Mouse (Mus musculus): ENCODE measurements at regions not wholly inside any gene's neighbourhood (a gene's known extent, or its start where the extent isn't known, plus 50 kb on each side); places are given as distances from the start of the nearest gene placed in this dataset.

DNA sequence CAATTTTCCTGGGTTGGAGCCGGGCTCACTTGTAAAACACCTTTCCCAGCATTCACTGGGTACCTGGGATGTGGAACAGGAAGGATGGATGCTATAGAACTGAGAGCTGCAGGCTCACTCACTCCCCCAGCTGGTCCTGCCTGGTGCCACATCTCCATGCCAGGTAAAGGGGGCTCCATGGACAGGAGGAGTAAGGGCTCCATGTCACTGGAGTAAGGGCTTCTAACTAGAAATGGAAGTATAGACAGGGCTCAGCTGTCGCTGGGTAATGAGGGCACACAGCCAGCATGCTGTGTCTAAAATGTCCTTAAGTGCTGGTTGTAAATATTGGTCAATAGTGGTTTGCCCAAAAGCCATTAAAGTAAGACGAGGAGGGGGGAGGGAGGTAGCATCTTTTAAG, 99.4 kb upstream of the Gpr12 start:
- no peak for DNase-seq (ENCODE audit: low spot score in 2 of 2)

DNA sequence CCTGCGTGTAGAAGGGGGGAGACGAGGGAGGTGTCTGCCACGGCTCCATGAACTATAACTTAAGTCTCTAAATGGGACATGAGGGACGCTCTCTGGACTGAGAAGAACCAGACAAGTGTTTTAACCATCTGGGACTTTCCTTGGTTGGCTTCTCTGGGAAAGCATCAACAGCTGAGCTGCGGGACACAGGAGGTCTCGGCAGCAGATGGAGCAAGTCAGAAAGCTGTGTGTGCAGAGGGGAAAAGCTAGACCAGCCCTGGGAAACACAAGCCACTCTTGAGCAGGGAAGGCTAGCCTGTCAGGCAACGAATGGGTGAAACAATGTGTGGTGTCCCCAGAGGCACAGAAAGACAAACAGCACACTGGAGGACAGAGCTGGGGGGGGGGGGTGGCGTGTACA, 98.5 kb upstream of the Gpr12 start:
- no peak for DNase-seq (ENCODE audit: low spot score in 2 of 2)

DNA sequence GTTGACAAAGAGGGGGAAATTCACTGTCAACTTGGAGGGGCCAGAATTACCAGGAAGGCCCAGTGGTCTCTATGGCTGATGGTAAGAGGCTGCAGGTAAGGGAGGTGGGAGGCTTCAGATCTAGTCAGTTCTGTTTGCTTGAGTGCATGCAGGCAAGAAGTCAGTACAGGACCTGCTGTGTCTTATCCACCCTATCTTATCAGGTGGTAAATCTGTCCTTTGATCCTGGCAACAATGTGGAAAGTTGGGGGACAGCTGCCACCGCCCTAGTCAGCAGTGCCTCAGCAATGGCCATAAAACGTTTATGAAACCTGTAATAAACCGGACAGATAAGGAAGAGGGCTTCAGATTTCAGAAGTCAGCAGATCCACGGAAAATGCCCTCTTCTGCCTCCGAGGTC, 97.9 kb upstream of the Gpr12 start:
- no peak for DNase-seq (ENCODE audit: low spot score in 2 of 2)

DNA sequence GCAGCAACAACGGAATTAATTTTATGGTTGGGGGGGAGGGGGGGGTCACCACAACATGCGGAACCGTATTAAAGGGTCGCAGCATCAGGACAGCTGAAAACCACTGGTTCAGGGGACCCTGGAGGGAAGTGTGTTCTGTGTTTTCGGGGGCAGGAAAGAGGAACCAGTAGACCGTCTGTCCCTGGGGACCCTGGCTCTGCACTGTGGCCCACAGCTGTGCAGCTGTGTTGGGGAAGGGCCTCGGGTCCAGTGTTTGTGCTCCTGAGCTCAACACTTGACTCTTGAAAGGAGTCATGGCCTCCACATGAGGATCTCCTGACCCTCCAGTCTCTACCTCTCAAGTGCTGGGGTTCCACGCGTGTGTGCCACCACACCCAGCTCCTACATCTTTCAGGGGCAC, 96.5 kb upstream of the Gpr12 start:
- no peak for DNase-seq (ENCODE audit: low spot score in 2 of 2)

DNA sequence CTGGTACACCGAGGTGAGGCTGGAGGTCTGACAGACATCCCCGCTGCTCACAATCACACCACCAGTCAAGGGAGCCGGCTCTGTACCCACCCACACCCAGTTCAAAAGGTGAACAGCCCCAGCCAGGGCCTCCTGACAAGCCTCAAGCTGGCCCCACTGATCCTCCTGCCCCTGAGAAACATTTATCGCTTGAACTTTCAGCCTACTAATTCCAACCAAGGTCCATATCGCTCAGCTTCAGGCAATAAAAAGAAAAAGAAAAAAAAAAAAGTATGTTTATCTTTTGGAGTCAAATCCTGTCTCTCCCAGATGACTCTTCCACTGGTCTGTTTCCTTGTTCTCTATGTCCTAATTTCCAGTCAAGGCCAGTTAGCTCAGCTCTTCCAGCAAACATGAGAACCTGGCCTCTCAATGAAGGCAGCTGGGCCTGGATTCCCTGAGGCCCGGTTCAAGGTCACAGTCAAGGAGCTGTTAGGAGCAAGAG, 94.2 kb upstream of the Gpr12 start:
- DNase-seq (ENCODE audit: low spot score in 2 of 2): no peak

DNA sequence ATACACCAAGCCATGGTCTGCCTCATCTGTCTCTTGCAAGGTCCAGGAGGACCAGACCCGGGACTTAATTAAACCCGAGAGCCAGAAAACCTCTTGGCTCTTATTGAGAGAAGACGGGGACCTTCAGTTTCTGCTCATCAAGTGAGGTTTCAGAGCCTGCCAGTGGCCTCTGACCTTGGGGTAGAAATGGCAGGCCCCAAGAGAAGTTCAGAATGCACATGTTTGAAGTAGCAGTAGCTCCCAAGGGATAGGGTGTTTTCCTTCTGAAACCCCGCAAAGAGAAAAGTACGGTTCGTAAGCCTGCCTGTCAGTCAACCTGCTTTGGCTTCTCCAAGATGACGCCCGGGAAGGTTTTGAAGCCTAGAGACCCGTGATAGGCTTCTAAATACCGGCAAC, 93.7 kb upstream of the Gpr12 start:
- no peak for DNase-seq (ENCODE audit: low spot score in 2 of 2)

DNA sequence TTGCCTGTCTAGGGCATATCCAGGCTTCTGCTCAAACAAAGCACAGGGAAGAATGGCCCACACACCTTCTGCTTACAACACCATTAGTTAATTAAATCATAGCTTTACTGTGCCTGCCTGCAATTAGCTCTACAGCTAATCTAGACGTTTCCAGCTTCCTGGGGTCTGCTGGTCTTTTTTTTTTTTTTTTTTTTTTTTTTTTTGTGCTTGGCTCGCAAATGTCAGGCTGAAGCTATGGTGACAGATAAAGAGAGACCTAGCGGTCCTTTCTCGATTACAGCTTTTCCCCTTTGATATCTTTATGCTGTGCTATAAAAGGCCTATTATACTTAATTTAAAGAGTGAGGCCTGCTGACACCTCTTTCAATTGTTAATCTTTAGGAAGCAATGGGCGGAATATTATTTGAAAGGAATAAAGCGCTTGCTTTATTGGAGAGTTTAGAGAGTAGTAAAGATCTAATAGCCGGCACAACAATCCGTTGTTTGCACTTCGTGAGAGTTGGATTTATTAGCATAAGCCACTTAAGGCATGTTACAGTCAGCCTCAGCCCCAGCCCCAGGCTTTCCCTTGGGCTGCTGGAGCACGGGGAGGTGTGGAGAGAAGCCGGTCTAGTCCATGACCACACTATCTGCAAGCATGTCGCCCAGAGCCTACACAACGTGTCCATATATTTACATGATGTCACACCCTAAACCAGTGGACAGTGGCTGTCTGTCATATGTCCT, 93.2 kb upstream of the Gpr12 start:
- no peak for DNase-seq (ENCODE audit: low spot score in 2 of 2)

DNA sequence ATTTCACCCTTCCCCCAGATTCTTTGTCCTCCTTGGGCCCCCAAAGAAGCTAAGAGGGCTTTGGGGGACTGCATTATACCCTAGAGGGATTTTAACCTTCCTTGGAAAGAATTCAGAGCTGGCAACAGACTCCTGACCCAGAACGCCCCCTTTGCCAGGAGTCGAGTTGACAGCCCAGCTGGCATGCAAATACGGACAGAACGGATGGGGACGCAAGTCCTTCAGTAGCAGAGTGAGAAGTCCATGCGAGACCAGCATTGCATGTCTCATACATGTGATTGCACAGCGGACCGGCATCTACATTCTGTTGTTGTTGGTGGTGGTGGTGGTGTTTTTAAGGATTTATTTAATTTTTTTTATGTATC, 92.1 kb upstream of the Gpr12 start:
- DNase-seq (ENCODE audit: low spot score in 2 of 2): no peak

DNA sequence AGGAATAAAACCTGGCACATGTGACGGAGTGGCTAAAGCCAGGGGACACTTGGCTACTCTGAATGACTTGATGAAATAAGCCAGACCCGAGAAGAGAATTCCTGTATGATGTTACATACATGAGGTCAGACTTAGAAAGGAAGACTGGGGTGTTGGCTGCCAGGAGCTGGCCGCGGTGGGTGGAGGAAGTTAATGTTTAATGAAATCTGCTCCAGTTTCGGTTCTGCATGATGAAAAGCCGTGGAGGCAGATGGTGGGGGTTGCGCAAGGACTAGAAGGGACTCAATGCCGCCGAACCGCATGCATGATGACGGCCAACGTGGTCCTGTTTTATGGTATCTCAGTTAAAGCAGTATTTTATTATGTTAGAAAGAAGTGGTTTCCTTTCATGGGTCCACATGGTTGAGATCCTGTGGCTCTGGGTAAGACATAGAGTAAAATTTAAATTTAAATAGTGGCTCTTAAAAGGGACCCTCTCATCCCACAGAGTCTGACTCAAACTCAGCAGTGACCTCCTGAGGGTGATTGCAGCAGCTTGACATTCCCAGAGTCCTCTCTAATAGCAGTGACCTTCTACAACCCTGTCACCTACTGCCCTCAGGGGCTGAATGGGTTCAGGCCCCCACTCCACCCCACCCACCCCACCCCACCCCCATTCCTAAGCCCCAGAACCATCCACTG, 91.6 kb upstream of the Gpr12 start:
- DNase-seq (ENCODE audit: low spot score in 2 of 2): peak in 1 of 2 experiments; percentile 53

DNA sequence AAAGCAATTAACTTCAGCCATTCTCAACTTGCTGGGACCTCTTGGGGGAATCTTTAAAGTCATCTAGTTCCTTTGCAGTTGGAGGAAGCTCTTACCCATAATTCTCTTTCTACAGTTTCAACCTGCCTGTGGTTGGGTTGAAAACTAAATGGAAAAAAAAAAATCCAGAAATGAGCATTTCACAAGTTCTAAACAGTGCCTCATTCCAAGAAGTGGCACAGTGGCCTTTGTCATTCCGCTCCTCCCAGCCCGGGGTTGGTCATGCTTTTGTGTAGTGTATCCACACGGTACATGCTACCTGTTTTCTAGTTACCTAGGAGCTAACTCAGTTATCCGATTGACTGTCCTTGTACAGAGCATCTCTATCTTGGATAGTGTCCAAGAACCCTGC, 90.8 kb upstream of the Gpr12 start:
- no peak for DNase-seq (ENCODE audit: low spot score in 2 of 2)

DNA sequence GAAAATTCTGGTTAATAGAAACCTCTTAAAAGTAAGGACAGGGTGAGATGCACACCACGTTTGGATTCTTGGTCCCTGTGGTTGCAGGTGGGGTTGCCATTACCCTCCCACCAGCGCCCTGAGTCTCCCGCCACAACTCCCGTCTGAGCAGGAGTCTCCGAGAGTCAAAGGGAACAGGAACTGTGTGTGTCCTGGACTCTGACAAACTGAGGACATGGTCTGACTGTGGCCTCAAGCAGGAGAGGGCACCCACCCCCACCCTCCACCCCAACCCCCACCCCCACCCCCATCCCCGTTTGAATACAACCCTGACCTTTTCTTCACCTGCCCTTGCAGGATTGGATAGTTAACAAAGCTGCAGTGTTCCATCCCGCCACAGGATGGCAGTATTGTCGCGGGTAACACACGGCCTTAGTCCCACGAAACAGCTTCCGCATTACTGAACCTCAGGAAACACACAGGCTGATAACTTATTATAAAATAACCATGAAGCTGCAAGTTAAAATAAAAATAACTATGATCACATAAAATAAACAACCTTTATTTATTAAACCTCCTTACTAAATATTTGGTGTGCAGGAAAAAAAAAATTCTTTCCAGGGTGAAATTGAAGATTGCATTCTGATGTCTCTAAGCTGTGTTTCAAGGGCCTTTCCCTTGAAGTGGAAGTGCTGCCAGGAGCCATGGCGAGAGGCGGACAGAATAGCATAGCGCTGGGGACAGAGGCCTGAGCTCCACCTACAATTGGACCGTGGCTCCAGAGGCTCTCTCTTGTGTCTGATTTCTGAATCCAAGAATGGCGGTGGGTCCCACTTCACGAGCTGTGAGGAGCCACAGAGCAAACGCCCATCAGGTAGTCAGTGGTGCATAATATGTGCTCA, 90.2 kb upstream of the Gpr12 start:
- DNase-seq (ENCODE audit: low spot score in 2 of 2): peak; percentile 40 to 81

DNA sequence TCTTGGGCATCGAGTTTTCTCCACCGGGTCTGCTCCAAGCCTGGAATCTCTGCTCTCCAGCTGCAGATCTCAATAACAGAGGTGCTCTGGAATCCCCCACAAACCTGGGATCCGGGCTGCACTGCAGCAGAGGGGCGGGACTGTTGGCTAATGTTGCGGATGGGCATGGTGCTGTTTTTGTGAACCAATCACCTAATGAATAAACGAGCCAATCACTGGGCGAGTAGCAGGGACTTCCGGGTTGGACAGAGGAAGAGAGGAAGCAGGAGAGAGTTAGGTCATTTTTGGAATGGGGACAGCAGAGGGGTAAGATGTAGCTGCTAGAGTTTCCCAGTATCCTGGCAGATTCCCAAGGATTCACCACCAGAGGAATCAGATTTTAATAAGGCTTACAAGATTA, 76.7 kb upstream of the Gpr12 start:
- no peak for DNase-seq (ENCODE audit: low spot score in 2 of 2)

DNA sequence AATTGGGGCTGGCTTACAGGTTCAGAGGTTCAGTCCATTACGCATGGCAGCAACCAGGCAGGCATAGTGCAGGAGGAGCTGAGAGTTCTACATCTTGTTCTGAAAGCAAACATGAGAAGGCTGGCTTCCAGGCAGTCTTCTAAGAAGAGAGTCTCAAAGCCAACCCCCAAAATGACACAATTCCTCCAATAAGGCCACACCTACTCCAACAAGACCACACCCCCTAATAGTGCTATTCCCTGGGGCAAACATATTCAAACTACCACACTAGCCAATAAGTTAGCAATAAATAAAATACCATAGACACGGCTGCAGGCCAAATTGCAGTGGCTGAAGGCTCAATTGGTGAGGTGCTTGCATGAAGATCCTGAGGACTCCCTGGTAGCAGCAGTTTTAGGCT, 72.2 kb upstream of the Gpr12 start:
- no peak for DNase-seq (ENCODE audit: low spot score in 2 of 2)

DNA sequence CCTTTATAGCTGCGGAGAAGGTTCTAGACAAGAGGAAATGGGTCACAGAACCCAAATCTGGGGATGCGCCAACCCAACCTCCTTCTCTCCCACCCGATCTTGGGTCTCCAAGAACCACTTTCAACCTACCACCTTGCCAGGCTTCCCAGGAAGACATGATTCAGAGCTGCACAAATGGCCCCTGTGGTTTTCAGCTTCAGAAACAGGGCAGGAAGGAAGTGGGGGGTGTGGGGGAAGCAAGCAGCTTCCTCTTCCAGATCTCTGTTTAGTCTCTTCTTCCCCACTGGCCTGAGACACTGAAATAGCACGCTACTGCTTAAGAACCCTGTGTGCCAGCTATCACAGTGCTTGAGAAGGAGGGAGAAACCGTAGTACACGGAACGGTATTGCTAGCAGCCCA, 70.4 kb upstream of the Gpr12 start:
- DNase-seq (ENCODE audit: low spot score in 2 of 2): no peak

DNA sequence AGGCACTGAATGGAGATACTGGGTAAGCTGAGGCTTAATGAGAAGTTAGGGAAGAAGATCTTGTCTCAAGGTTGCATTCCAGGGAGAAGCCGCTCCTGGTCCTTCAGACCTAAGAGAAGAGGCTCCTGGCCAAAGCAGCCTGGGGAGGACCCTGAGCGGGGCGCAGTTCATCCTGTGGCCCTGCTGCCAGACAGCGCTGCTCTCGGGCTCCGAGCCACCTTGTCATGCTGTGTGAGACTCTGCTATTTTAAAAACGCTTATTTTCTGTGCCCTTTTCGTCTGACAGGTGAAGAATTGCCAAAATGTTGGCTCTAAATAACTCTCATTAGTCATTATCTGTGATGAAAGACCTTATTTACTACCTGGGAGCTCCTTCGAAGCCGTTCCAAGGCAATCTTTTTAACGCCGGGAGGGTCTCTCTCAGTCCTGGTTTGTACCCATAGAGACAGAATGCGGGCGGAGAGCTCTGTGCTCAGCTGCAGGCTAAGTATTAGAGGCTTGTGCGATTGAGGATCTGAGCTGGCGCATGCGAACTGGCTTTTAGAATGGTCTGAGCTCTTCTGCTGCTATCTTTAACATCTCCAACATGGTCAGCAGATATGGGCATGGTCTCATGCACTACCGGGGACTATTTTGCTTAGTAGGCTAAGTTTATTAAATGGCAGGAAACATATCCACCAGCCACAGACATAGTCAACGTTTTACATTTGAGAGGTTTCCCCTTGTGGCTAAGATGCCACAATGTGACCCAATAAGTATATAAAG, 68.8 kb upstream of the Gpr12 start:
- DNase-seq (ENCODE audit: low spot score in 2 of 2): peak in 1 of 2 experiments; percentile 31

DNA sequence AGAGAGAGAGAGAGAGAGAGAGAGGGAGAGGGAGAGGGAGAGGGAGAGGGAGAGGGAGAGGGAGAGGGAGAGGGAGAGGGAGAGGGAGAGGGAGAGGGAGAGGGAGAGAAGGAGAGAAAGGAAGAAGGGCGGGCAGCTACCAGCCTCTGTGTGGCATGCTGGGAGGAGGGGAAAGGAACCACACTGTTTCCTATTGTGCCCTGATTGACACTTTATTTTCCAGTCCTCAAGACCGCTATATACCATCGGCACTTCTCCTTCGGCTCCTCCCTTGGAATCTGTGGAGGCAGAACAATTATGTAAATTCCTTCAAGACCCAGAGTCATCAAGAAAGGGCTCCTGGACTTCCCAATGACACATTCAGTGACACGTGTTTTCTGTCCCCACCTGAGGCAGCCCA, 67.8 kb upstream of the Gpr12 start:
- no peak for DNase-seq (ENCODE audit: low spot score in 2 of 2)

DNA sequence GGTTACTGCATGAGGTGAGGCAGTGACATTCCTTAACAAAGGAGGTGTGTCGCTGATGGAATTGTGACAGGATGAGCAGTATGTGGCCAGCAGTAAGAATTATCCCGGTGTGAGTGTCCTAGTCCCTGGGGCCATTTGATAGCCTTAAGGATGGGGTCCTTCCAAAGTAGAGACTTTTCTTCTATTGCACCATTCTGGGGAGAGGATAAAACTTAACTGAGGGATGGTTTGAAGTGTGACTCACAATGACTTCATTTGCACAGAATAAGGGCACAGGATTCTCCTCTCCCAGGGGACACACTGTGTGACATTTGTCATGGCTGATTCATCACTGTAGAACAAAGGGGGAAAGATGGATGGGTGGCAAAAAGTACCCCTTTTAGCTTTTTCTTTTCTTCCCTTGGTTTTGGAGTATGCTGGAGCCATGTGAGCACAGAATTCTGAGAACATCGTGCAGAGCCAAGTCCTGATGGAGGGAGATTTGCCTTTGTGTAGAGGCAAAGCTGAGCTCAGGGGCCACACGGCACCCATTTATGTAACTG, 63.6 kb upstream of the Gpr12 start:
- DNase-seq (ENCODE audit: low spot score in 2 of 2): no peak

DNA sequence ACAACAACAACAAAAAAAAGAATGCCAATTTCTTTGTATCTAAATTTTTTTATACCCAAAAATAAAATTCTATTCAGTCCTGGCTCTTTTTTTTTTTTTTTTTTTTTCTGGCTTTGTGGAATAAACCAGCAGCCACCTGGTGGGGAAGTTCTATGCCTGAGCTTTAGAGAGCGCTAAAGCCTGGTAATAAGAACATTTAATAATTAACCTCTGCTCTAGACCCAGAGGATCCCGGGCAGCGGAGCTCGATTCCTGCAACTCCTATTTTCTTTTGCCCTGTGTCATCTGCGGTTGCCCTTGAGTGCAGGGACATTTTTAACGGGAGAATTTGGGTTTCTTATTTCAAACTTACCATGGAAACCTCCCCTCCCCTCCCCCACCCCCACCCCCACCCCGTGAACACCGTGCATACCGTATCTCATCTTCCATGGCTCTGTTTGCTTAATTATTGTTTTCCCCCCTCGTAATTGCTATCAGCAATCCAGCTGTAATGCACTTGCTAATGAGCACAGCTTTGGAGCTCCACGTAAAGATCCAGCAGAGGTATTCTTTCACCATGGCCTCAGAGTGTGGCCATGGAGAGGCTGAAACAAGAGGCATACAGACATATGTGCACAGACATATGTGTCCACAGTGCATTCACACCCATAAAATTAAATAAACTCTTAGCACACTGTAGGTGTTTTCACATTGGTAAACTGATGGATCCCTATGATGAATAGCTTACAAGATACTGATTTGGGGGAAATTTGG, 62.8 kb upstream of the Gpr12 start:
- no peak for DNase-seq (ENCODE audit: low spot score in 2 of 2)

DNA sequence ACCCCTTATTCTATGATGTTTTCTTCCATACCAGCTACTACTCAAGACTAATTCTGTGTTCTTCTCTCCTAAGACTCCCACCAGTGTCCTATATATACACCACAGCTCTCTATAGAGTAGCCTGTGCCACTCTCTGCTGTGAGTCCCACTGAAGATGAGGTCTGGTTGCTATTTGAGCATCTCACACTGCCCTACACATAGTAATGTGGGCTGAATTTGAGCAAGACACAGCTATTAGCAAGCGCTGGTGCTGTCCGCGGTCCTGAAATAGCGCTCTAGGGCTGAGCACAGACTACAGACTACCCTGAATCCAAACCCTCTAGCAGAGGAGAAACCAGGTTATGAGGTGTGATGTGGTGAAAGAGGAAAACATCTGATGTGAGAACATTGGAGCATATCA, 59.5 kb upstream of the Gpr12 start:
- DNase-seq (ENCODE audit: low spot score in 2 of 2): no peak

DNA sequence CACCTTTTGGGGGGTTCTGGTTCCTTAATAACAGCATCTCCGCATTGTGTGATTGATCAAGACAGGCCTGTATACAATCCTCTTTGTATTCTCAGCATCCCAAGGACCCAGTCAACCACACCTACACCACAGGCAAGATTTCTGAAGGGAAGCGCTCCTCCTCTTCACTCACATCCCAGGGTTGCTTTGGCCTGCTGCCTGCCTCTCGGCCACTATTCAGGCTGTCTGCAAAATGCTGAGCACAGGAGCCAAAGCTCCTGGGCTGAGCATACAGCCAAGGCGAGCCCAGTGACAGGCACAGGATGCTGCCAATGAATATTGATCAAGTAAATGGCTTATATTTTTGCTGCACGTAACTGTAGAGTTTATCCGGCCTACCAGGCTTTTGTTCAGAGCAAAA, 56.9 kb upstream of the Gpr12 start:
- DNase-seq (ENCODE audit: low spot score in 2 of 2): no peak
